ENCODE assay signal across 8 mouse cellular contexts in genomic region chrY:1286171-1286795, GRCm38 (mm10). TPM values are rescaled to one million over a fixed set of nuclear protein-coding genes. Genes with fewer than 3 reads are reported as not detected.
A peak's percentile ranks its signal among the peaks of the same experiment; 100 is the strongest.
DNase-seq lines count a peak whose midpoint lies in the region; ATAC-seq and TF ChIP-seq lines count a peak whose summit lies in the region.

Gene Ddx3y (minus strand): TSS chrY:1286629.

- DNase-seq in lung, embryonic 14.5 days = peak; percentile 87
- no peak for DNase-seq in lung, postnatal 25 days (ENCODE audit: low spot score)
- DNase-seq in forebrain, postnatal 0 days = peak; percentile 81
- peak; percentile 91 for DNase-seq in induced T-regulatory cell, adult 2 months (ENCODE audit: low read depth)
- DNase-seq in liver, embryonic 13.5 days = peak; percentile 35
- DNase-seq in neural tube, embryonic 10.5 days (ENCODE audit: extremely low spot score, low spot score) = peak; percentile 36
- peak; percentile 67 for DNase-seq in thymus, postnatal 0 days (ENCODE audit: low spot score)

- H3K9me3 ChIP-seq in lung, embryonic 14.5 days (ENCODE audit: low read depth, low read length) = no peaks in the 10 kb centered on the region
- no peaks in the 10 kb centered on the region for H3K9me3 ChIP-seq in forebrain, postnatal 0 days (ENCODE audit: low read length)
- no peaks in the 10 kb centered on the region for H3K9me3 ChIP-seq in liver, embryonic 13.5 days (replicated peaks)

- H3K4me3 ChIP-seq in lung, embryonic 14.5 days (ENCODE audit: low read depth, low read length) = peak within 1 kb of the TSS; percentile 41
- H3K4me3 ChIP-seq in forebrain, postnatal 0 days (ENCODE audit: low read depth, low read length) = peak within 1 kb of the TSS; percentile 40
- H3K4me3 ChIP-seq in liver, embryonic 13.5 days (replicated peaks) = peak within 1 kb of the TSS; percentile 61

- TF ChIP-seq CTCF in lung, embryonic 14.5 days (IDR thresholded peaks at IDR 0.05; ENCODE audit: low read depth) = no peak
- no peak for TF ChIP-seq CTCF in forebrain, postnatal 0 days (IDR thresholded peaks at IDR 0.05; ENCODE audit: low read depth)

- peak within 1 kb of the TSS; percentile 51; the same call in 1 of the 2 replicates for H3K4me2 ChIP-seq in lung, embryonic 14.5 days
- H3K4me2 ChIP-seq in forebrain, postnatal 0 days (ENCODE audit: low read depth) = peak within 1 kb of the TSS; percentile 27
- H3K4me2 ChIP-seq in liver, embryonic 13.5 days = peak within 1 kb of the TSS; percentile 33; the same call in 1 of the 2 replicates

- no peaks in the 10 kb centered on the region for H3K4me1 ChIP-seq in lung, embryonic 14.5 days (ENCODE audit: insufficient read depth)
- H3K4me1 ChIP-seq in forebrain, postnatal 0 days (ENCODE audit: insufficient read depth) = no peaks in the 10 kb centered on the region
- no peaks in the 10 kb centered on the region for H3K4me1 ChIP-seq in liver, embryonic 13.5 days (replicated peaks)

- 1% methylated on average over 31 of the region's 31 CpGs for WGBS in lung, embryonic 14.5 days
- 1% methylated on average over 30 of the region's 31 CpGs for WGBS in forebrain, postnatal 0 days
- 3% methylated on average over 30 of the region's 31 CpGs for WGBS in liver, embryonic 13.5 days (ENCODE audit: insufficient replicate concordance)

- peak; percentile 91 for ATAC-seq in lung, embryonic 14.5 days (ENCODE audit: insufficient read depth)
- peak; percentile 99 for ATAC-seq in common myeloid progenitor, adult 5-6 weeks (replicated peaks; ENCODE audit: low read depth, poor library complexity, severe bottlenecking)
- peak; percentile 98 for ATAC-seq in forebrain, postnatal 0 days
- peak; percentile 98 for ATAC-seq in liver, embryonic 13.5 days (ENCODE audit: low read depth)

- H3K9ac ChIP-seq in lung, embryonic 14.5 days = peak within 1 kb of the TSS; percentile 41
- peak within 1 kb of the TSS; percentile 40; the same call in 1 of the 2 replicates for H3K9ac ChIP-seq in forebrain, postnatal 0 days
- peak within 1 kb of the TSS; percentile 68 for H3K9ac ChIP-seq in liver, embryonic 13.5 days

- no peaks in the 10 kb centered on the region for H3K36me3 ChIP-seq in lung, embryonic 14.5 days (ENCODE audit: insufficient read depth)
- no peaks in the 10 kb centered on the region for H3K36me3 ChIP-seq in forebrain, postnatal 0 days (ENCODE audit: insufficient read depth)
- no peaks in the 10 kb centered on the region for H3K36me3 ChIP-seq in liver, embryonic 13.5 days

- peak within 1 kb of the TSS; percentile 86 for H3K27ac ChIP-seq in lung, embryonic 14.5 days (ENCODE audit: low read depth)
- H3K27ac ChIP-seq in forebrain, postnatal 0 days (ENCODE audit: low read depth, low read length) = peak within 1 kb of the TSS; percentile 50; the same call in 1 of the 2 replicates
- H3K27ac ChIP-seq in liver, embryonic 13.5 days = peak within 1 kb of the TSS; percentile 77

- H3K27me3 ChIP-seq in lung, embryonic 14.5 days (ENCODE audit: insufficient read depth, low read length) = no peaks in the 10 kb centered on the region
- H3K27me3 ChIP-seq in forebrain, postnatal 0 days (ENCODE audit: insufficient read depth, low read length) = no peaks in the 10 kb centered on the region
- H3K27me3 ChIP-seq in liver, embryonic 13.5 days = no peaks in the 10 kb centered on the region

RNA-seq across cellular contexts. Expression of gene Ddx3y, which starts in this region (rescaled TPM):
- polyA plus RNA-seq in lung, embryonic 14.5 days (2014; fragmentation: Nextera tagmentation; extraction: Ambion mirVana) = 37.8 TPM in 1 of 2 replicates, not detected in the other
- 82.8 and 86.1 TPM in 2 replicates for total RNA-seq in common myeloid progenitor, adult 5-6 weeks (2017)
- total RNA-seq in forebrain, postnatal 0 days (2014; rRNA removed) = 31.9 and 34.7 TPM in 2 replicates
- polyA plus RNA-seq in forebrain, postnatal 0 days (2015; fragmentation: Nextera tagmentation; extraction: Ambion mirVana) = 38.7 TPM in 1 of 2 replicates, not detected in the other
- 10.6 and 12.1 TPM in 2 replicates for polyA plus RNA-seq in liver, embryonic 13.5 days (2015; fragmentation: Nextera tagmentation; extraction: Ambion mirVana)
- not detected in 2 replicates for polyA plus RNA-seq in thymus, postnatal 0 days (2015; fragmentation: Nextera tagmentation; extraction: Ambion mirVana)
